18 mouse cellular contexts compared by ENCODE assay signal in the genomic region with DNA sequence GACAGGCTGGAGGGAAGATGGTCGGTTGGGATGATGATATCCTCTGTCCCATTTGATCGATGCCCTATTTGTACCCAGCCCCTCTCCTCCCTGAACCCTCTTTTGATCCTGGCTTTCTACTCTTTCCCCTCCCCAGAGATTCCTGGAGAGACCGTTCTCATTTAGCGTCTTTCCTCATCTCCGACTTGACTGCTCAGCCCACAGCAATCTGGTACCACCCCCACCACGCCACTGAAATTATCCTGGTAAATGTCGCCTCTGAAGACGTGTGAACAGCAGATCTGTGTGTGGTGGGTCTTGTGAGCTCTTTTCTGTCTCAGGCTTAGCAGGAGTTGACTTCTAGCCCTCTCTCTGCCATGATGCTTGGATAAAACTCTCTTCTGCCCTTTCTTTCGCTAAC. TPM values are rescaled to one million over a fixed set of nuclear protein-coding genes. Genes with fewer than 3 reads are reported as not detected.
DNase-seq lines count a peak whose midpoint lies in the region; ATAC-seq lines count a peak whose summit lies in the region.
"Had no signal": no experiment of that assay in that cellular context is flagged by ENCODE, and none has a peak within 500 bp of the region (broad histone marks: within the 10 kb centered on the region; RNA-seq: fewer than 3 reads in every experiment).

No protein-coding gene starts in this region.

- intact Hi-C loops in left cerebral cortex, postnatal 25 days (cut with DNase I): loop anchor here (1.0 to 5.0 kb wide), 4 partner anchors 30 to 168 kb away; no protein-coding TSS in a partner anchor

- peak; percentile 22 to 68 for DNase-seq in layer of hippocampus, adult 18-20 months (ENCODE audit: low spot score in 2 of 2)
- no peak for DNase-seq in layer of hippocampus, postnatal 25 days (ENCODE audit: extremely low spot score in 1 of 2, low spot score in 1 of 2)
- peak; percentile 73 to 86 for DNase-seq in frontal cortex, postnatal 36 days (ENCODE audit: low spot score in 2 of 2)
- peak; percentile 61 to 94 for DNase-seq in left cerebral cortex, postnatal 25 days (ENCODE audit: low spot score in 2 of 2)
- DNase-seq in telencephalon, adult 2 months (ENCODE audit: low read depth, low spot score): peak; percentile 86
- DNase-seq in kidney, postnatal 10 days: no peak
- DNase-seq: adrenal gland, postnatal 10 days; cerebellum, adult 18-20 months; gastrocnemius, postnatal 36 days; heart, postnatal 36 days; lung, adult 2 months; lung, postnatal 4 days; thymus, postnatal 25 days had no signal

- ATAC-seq in megakaryocyte-erythroid progenitor cell, adult 5-6 weeks (replicated peaks; ENCODE audit: low FRiP score, low TSS enrichment, poor library complexity, severe bottlenecking): no peak
- ATAC-seq: forebrain, embryonic 16.5 days; intestine, postnatal 0 days had no signal

RNA-seq across cellular contexts. Expression of gene Susd4, which starts 31.0 kb away (rescaled TPM):
- 100 to 1,000 TPM; 132 TPM for total RNA-seq in layer of hippocampus, adult 18-20 months (2021)
- 100 to 1,000 TPM; 124 to 133 TPM for total RNA-seq in layer of hippocampus, postnatal 25 days (2021)
- total RNA-seq in left cerebral cortex, postnatal 25 days (2021): 100 to 1,000 TPM; 104 to 108 TPM
- 0.12 and 0.26 TPM in 2 replicates for total RNA-seq in megakaryocyte-erythroid progenitor cell, adult 5-6 weeks (2014; fragmentation: Nextera tagmentation)
- total RNA-seq in megakaryocyte-erythroid progenitor cell, adult 5-6 weeks (2017): not detected in 2 replicates
- total RNA-seq: CH12.LX; common myeloid progenitor, adult 5-6 weeks had no signal

RNA-seq across cellular contexts. Expression of gene Ccdc185, which starts 45.6 kb away (rescaled TPM):
- total RNA-seq in layer of hippocampus, adult 18-20 months (2021): under 1 TPM in 1 of 2 experiments, not detected in 1; 0.25 TPM
- total RNA-seq in layer of hippocampus, postnatal 25 days (2021): under 1 TPM; 0.17 to 0.28 TPM
- total RNA-seq in left cerebral cortex, postnatal 25 days (2021): not detected
- total RNA-seq in megakaryocyte-erythroid progenitor cell, adult 5-6 weeks (2014; fragmentation: Nextera tagmentation): not detected in 2 replicates
- total RNA-seq in megakaryocyte-erythroid progenitor cell, adult 5-6 weeks (2017): not detected in 2 replicates
- total RNA-seq: adrenal gland, postnatal 10 days; CH12.LX; common myeloid progenitor, adult 5-6 weeks; gastrocnemius, postnatal 36 days; heart, postnatal 36 days had no signal

Comparison
In these comparisons a context has a peak if more than half of its experiments do, and no peak if none do; other contexts are left out.
1. DNase-seq: peak in layer of hippocampus, adult 18-20 months (2 of 2), frontal cortex, postnatal 36 days (2 of 2), left cerebral cortex, postnatal 25 days (2 of 2) and telencephalon, adult 2 months (single experiment); none in layer of hippocampus, postnatal 25 days (0 of 2) and kidney, postnatal 10 days (single experiment).
2. RNA of gene Susd4, which starts 31.0 kb away (total RNA-seq): 124 to 133 TPM in layer of hippocampus, postnatal 25 days, 132 TPM in layer of hippocampus, adult 18-20 months and 104 to 108 TPM in left cerebral cortex, postnatal 25 days; 0.12 to 0.26 TPM in megakaryocyte-erythroid progenitor cell, adult 5-6 weeks; every median in the first group is over 10 times any median in the second.